In the genomic region with DNA sequence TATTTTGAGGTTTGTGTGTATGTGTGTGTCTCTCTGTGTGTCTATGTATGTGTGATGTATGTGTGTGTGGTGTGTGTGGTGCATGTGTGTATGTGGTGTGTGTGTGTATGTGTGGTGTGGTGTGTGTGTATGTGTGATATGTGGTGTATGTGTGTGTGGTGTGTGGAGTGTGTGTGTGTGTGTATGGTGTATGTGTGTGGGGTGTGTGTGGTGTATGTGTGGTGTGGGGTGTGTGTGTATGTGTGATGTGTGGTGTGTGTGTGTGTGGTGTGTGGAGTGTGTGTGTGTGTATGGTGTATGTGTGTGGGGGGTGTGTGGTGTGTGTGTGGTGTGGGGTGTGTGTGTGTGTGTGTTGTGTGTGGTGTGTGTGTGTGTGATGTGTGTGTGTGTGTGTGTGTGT, we compare ENCODE assay signal across 22 mouse cellular contexts.
"Had no signal": no experiment of that assay in that cellular context is flagged by ENCODE, and none has a peak within 500 bp of the region (broad histone marks: within the 10 kb centered on the region; RNA-seq: fewer than 3 reads in every experiment).

No protein-coding gene starts in this region.

- DNase-seq: gastrocnemius, postnatal 14 days; gastrocnemius, postnatal 36 days; heart, adult 2 months; heart, postnatal 14 days; heart, postnatal 36 days; kidney, adult 11 months; kidney, adult 2 months; kidney, adult 9 months; kidney, postnatal 14 days; kidney, postnatal 36 days; layer of hippocampus, adult 9-11 months; layer of hippocampus, postnatal 36 days; left cerebral cortex, postnatal 4 days had no signal

- H3K9ac ChIP-seq: heart, embryonic 12.5 days; hindbrain, embryonic 13.5 days; hindbrain, embryonic 15.5 days; kidney, embryonic 15.5 days; limb, embryonic 13.5 days; limb, embryonic 15.5 days had no signal

- H3K4me3 ChIP-seq: heart, adult 2 months; heart, embryonic 12.5 days; hindbrain, embryonic 13.5 days; hindbrain, embryonic 15.5 days; kidney, embryonic 15.5 days; limb, embryonic 13.5 days; limb, embryonic 15.5 days had no signal

- H3K4me1 ChIP-seq: heart, embryonic 12.5 days; hindbrain, embryonic 13.5 days; hindbrain, embryonic 15.5 days; kidney, embryonic 15.5 days; limb, embryonic 13.5 days; limb, embryonic 15.5 days had no signal

- H3K36me3 ChIP-seq: heart, embryonic 12.5 days; hindbrain, embryonic 13.5 days; hindbrain, embryonic 15.5 days; kidney, embryonic 15.5 days; limb, embryonic 13.5 days; limb, embryonic 15.5 days had no signal

- H3K9me3 ChIP-seq: hindbrain, embryonic 13.5 days; hindbrain, embryonic 15.5 days; kidney, embryonic 15.5 days; limb, embryonic 13.5 days; limb, embryonic 15.5 days had no signal

- H3K27me3 ChIP-seq: hindbrain, embryonic 15.5 days; kidney, embryonic 15.5 days; limb, embryonic 15.5 days had no signal

- ATAC-seq: hindbrain, postnatal 0 days; intestine, embryonic 16.5 days had no signal

- H3K4me2 ChIP-seq: heart, embryonic 12.5 days; hindbrain, embryonic 13.5 days; hindbrain, embryonic 15.5 days; kidney, embryonic 15.5 days; limb, embryonic 13.5 days; limb, embryonic 15.5 days had no signal

- H3K27ac ChIP-seq: heart, adult 2 months; hindbrain, embryonic 13.5 days; hindbrain, embryonic 15.5 days; hindbrain, postnatal 0 days; kidney, embryonic 15.5 days; kidney, postnatal 0 days; limb, embryonic 13.5 days; limb, embryonic 15.5 days had no signal
